Mouse (Mus musculus) colon, adult 2 months (tissue): ENCODE data around the gene E4f1. TPM values are rescaled to one million over a fixed set of nuclear protein-coding genes. Genes with fewer than 3 reads are reported as not detected.

ENCODE experiments used
- polyA plus RNA-seq: library from polyadenylated mRNA; depleted of rRNA; stranded (reverse); fragments of >200 nt; gene quantifications from 2 replicates; pipeline ENCODE4 v1.2.3, GENCODE M21; 2012; rRNA removed

The E4f1 gene
- polyA plus RNA-seq = 86.5 and 103 TPM in 2 replicates

DNA sequence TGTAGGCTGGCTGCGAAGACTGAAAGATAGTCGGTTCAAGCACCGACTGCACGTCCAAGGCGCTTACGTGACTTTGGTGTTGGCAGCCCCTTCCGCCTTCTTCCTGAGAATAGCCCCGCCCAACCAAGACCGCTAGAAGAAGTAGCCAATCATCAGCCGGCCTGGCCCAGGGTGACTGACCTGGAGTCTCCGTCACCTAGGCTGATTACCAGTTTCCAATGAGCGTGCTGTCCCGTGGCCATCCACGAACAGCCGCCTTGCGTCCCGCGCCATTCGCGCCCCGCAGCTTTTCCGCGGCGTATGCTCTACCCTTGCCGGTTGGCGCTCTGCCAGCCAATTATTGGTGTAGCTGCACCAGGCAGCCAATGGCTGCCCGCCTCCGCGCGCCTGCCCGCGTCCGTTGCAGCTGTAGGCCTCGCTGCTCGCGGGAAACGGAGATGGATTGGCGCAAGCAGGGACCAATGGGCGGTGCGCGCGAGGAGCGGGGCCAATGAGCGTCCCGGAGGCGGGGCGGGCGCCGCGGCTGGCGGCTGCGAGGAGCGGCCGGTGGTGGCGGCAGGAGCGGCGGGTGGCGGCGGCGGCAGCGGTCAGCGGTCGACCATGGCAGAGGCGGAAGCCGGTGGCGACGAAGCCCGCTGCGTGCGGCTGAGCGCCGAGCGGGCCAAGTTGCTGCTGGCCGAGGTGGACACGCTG, at the start of gene E4f1, which contains the start of gene Pgp:
Gene E4f1, minus strand, starts transcription at position 404 of the 693 bp plus-strand sequence.
Gene Pgp, plus strand, starts transcription at position 483 of the 693 bp plus-strand sequence.

DNA sequence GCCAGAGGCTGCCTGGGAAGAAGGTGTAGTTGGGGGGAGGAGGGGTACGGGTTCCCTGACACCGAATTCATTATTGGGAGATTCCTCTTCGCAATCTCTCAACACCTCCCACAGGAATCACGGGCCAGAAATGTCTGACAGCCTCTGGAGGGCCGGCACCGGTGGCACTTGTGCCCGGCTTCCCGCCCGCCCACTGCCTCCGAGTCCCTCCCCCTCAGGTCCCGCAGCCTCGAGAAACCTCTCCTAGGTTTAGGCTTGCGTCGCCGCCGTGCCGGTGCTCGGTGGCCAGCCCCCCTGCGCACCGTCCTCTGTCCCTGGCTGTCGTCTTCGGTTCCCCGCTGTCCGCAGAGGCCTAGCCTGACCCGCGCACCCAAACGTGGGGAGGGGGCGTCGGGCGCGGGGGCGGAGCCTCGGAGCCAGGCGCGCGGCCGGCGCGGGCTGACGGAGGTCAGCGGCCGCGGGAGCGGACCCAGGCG, 18.1 kb upstream of the E4f1 start, which contains the start of gene Caskin1:
Gene Caskin1, plus strand, starts transcription at position 416 of the 476 bp plus-strand sequence.

DNA sequence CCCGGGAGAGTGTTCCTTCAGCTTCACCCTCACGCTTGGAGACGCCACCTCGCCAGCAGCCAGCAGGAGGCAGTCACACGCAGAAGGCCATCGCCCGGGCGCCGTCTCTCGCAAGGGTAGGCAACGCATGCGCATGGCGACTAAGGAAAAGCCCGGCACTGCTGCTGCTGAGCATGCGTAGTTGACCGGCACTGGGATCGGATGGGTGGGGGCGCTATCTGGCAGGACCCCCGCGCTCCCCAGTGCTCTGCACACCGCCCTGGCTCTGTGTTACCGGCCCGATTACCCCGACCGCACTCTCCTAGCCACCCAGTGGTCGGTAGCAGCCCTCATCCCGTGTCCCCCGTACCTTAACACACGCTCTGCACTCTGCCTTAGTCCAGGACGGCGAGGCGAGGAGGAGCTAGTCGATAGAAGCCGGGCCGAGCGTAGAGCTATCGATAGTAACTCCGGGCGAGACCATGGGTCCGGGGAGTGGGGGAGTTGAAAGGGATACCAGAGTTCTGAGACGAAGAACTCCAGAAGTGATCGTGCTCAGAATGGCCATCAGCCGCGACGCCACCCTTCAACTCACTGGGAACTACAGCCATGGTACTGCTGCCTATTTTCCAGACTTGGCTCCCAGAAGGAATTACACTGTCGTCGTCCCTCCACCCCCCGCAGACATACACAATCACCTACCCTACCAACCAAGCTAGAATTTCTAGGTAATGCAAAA, 8.7 kb upstream of the E4f1 start, which contains the start of gene Mlst8:
Gene Mlst8, minus strand, starts transcription at position 416 of the 718 bp plus-strand sequence.

DNA sequence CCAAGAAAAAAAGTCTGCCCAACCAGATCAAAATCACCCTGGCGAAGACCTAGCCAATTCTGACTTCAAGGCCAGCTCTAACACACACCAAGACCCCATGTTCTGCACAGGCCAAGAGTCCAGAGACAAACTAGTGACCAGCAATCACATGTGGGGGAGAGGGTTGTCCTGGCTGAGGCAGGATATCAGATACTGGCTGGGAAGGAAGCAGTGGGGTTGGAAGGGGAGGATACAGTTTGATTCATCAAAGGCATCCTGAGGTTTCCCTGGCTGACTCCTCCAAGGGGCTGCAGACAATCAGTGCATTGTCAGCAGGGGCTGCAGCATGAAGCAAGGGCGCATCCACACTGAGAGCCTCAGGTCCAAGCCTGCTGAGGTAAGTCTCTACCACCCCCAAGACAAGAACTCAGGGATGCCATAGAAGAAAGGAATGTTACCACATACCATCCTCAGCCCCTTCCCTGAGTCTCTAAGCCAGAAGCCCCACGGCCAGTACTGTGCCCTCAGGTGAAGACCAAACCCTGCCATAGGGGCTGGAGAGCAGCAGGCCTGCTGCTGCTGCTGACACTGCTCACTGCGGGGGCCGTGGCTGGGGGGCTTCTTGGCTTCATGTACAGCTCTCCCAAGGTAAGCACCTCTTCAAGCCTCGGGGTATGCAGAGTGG, 3.6 kb upstream of the E4f1 start, which contains the start of gene Bricd5:
Gene Bricd5, plus strand, starts transcription at position 273 of the 664 bp plus-strand sequence.

DNA sequence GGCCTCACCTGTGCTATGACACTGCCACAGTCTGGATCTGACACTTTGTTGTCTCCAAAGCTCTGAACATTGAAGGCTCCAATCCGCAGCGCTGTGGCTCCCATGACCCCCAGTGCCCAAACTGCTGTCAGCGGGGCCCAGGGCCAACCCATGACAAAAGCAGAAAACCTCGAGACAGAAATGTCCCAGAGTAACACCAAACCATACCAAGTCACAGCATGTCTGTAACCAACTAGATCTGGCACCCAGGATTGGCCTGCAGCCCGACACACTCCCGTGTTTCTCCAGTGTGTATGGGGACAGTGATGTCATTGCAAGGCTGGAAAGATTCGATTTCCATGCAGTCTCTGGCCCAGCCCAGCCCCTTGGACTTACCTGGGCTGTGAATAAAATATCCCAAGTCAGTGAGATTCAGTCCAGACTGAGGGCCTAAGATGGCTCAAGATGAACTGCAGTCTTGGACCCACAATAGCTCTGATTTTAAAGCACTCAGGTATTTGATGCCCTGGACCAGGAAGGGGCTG, 27.4 kb downstream of the E4f1 start, which contains the start of gene Dnase1l2:
Gene Dnase1l2, minus strand, starts transcription at position 474 of the 524 bp plus-strand sequence.

DNA sequence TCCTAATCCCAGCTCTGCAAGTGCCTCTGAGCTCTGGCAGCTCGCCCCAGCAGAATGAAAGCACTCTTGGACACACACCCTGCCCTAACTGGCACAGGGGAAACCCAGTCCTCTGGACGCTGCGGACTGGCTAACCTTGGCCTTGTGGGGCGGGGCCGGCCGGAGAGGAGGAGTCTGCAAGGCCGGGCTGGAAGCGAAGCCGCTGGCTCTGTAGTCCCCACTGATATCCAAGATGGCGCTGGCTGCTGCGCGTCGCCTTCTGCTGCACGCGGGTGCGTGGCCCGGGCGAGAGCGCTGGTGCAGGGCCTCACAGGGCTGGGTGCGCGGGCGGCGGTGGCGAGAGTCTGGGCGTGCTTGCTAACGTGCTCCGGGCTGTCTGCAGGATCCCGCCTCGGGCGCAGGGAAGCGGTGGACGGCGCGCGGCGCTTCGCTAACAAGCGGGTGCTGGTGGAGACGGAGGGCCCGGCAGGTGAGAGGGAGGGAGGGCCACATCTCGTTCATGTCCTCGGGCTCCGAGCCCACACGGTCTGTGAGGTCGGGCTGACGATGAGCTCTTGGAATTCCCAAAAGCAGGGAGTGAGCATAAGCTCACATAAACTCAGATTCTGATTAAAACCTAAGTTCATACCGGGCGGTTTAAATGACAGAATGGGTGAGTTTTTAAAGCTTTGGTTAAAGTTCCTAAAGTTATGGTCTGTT, 43.5 kb downstream of the E4f1 start, which contains the start of gene Eci1:
Gene Eci1, plus strand, starts transcription at position 171 of the 699 bp plus-strand sequence.

DNA sequence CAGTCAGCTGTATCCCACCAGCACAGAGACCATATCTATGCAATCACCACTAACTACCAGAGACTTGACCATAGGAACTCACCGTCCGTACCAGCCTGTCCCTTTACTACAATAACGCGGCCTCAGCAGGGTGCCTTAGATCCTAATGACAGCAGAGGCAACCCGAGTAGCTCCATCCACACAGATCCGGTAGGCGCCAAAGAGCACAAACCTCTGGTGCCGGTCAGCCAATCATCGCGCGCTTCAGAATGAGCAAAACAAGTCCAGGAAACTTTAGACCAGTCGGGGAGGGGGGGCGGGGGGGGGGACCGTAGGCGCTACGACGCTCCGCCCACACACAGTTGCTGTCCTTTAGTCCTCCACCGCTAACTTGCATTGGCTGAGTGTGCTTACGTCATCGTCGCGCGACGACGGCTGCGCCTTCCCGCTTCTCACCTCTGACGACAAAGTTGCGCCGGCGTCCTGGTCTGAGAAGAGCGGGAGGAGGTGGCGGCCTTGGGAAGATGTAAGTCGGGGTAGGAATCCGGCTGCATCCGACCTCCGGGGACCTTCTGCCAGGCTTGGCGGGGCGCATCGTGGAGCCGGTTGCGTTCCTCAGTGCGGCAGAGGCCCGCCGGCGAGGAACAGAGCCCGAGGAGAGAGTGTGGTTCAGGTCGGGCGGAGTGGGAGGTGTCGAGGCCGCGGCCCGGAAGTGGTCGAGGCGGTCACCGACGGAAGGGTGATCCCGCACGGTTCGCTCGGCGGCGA, 55.7 kb downstream of the E4f1 start, which contains the start of gene Rnps1:
Gene Rnps1, plus strand, starts transcription at position 336 of the 747 bp plus-strand sequence.

Other genes starting within 250 kb of the E4f1 start
- gene Tedc2, start 249.5 kb downstream of the E4f1 start, polyA plus RNA-seq = 7.2 and 8.4 TPM in 2 replicates
- gene Ccnf, start 218.8 kb downstream of the E4f1 start, polyA plus RNA-seq = 8.1 and 8.6 TPM in 2 replicates
- gene Abca17, start 119.2 kb downstream of the E4f1 start, polyA plus RNA-seq = not detected in 2 replicates
- 38.7 and 43.5 TPM in 2 replicates for gene Abca3, start 118.4 kb downstream of the E4f1 start, polyA plus RNA-seq
- 86.7 and 89.1 TPM in 2 replicates for gene Rnps1, start 55.7 kb downstream of the E4f1 start, polyA plus RNA-seq
- 83.1 and 90.4 TPM in 2 replicates for gene Eci1, start 43.7 kb downstream of the E4f1 start, polyA plus RNA-seq
- 8.1 and 11.0 TPM in 2 replicates for gene Dnase1l2, start 27.2 kb downstream of the E4f1 start, polyA plus RNA-seq
- gene Pgp, start 79 bp upstream of the E4f1 start, polyA plus RNA-seq = 161 and 194 TPM in 2 replicates
- 2.0 and 2.5 TPM in 2 replicates for gene Bricd5, start 3.6 kb upstream of the E4f1 start, polyA plus RNA-seq
- 45.6 and 60.0 TPM in 2 replicates for gene Mlst8, start 8.8 kb upstream of the E4f1 start, polyA plus RNA-seq
- 1.5 and 1.7 TPM in 2 replicates for gene Caskin1, start 18.3 kb upstream of the E4f1 start, polyA plus RNA-seq
- gene Traf7, start 57.6 kb upstream of the E4f1 start, polyA plus RNA-seq = 179 and 213 TPM in 2 replicates
- gene Rab26, start 63.9 kb upstream of the E4f1 start, polyA plus RNA-seq = 0.26 and 1.8 TPM in 2 replicates
- 80.1 and 86.9 TPM in 2 replicates for gene Pkd1, start 79.5 kb upstream of the E4f1 start, polyA plus RNA-seq
- 126 and 137 TPM in 2 replicates for gene Tsc2, start 162.3 kb upstream of the E4f1 start, polyA plus RNA-seq
- 8.2 and 8.6 TPM in 2 replicates for gene Nthl1, start 162.4 kb upstream of the E4f1 start, polyA plus RNA-seq
- 81.0 and 93.6 TPM in 2 replicates for gene Slc9a3r2, start 180.0 kb upstream of the E4f1 start, polyA plus RNA-seq
- gene Npw, start 188.1 kb upstream of the E4f1 start, polyA plus RNA-seq = 0.44 and 0.66 TPM in 2 replicates
- 124 and 127 TPM in 2 replicates for gene Zfp598, start 199.4 kb upstream of the E4f1 start, polyA plus RNA-seq
- gene Syngr3, start 219.6 kb upstream of the E4f1 start, polyA plus RNA-seq = 4.1 and 4.6 TPM in 2 replicates
- gene Gfer, start 225.8 kb upstream of the E4f1 start, polyA plus RNA-seq = 59.1 and 69.9 TPM in 2 replicates
- gene Noxo1, start 225.9 kb upstream of the E4f1 start, polyA plus RNA-seq = 235 and 246 TPM in 2 replicates
- 43.3 and 49.1 TPM in 2 replicates for gene Tbl3, start 237.3 kb upstream of the E4f1 start, polyA plus RNA-seq
- gene Rnf151, start 247.8 kb upstream of the E4f1 start, polyA plus RNA-seq = not detected in 2 replicates
- gene Rps2, start 247.8 kb upstream of the E4f1 start, polyA plus RNA-seq = 3,267 and 3,407 TPM in 2 replicates